Mouse (Mus musculus) small intestine, adult 2 months (tissue): ENCODE measurements around the gene Nphs1.

Source experiments
- CTCF ChIP-seq: fragments of 200-500 bp; IDR thresholded peaks from 2 replicates; pipeline ENCODE4 v1.5.1; 2012; ENCODE audit warnings: low read depth, mild to moderate bottlenecking, control low read depth, inconsistent platforms, low read length, moderate library complexity, mixed read lengths; ENCODE audit not compliant: insufficient replicate concordance, insufficient read length; ENCODE audit errors: extremely low read depth
- POLR2A ChIP-seq: fragments of 200-500 bp; IDR thresholded peaks from 2 replicates; pipeline ENCODE4 v1.6.1; 2012; ENCODE audit warnings: low read depth, mild to moderate bottlenecking, control low read depth, inconsistent platforms, low read length, moderate library complexity

DNA sequence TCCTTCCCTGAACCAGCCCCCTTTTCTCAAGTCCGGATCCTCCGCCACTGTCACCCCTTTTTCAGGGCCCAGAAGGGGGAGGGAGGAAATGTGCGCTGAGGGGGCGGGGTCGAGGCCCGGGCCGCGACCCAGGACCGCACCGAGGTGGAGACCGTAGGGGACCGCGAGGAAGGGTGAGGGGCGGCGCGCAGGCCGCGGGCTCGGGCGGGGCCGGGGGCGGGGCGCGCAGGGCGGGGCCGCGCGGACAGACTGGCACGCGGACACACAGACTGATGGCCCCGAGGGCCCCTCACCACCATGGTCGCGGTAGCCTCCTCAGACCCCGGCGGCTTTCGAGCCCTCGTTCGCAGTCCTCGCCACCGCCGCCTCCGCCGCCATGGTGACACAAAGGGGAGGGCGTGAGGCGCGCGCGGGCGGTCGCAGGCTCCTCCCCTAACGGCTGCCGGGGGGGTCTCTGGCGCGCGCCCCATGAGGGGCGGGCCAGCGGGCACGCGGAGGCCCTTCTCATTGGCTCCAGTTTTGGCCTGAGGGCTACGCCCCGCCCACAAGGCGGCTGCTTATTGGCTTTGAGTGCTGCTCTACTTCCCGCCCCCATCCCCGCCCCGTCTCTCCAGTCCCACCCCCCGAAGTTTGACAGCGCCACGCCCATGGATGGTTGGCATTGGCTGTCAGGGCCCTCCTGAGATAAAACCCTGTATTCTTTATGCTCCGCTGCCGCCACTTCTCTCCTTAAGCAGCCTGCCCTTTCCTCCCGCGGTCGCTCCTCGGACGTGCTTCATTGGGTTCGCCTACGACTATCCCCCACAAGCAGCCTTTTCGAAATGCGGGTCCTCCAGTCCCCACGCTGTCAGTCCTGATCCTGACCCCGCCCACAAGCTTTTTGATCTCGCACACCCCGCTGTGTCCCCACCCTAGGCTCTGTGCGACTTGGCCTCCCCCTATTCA is 76.8 kb downstream of the Nphs1 start, which contains the start of gene Arhgap33:
- TF ChIP-seq CTCF, result no peak
- no peak; the same call in 1 of the 2 replicates for TF ChIP-seq POLR2A
